Mouse (Mus musculus) lung, postnatal 36 days (tissue): ENCODE measurements around the gene Trp53inp2.

Experiments
- DNase-seq: peaks from one replicate; pipeline ENCODE4 v3.0.0; 2022; ENCODE audit warnings: mixed read lengths

The Trp53inp2 gene

GRCm38 (mm10) chr2:155380261-155381059 lies at the start of gene Trp53inp2:
TSS of gene Trp53inp2 (plus strand) at chr2:155381059.
- no peak for DNase-seq

GRCm38 (mm10) chr2:155331351-155331750 lies 49.5 kb upstream of the Trp53inp2 start:
- DNase-seq: peak; percentile 64

GRCm38 (mm10) chr2:155333421-155333820 lies 47.4 kb upstream of the Trp53inp2 start:
- DNase-seq: no peak

- DNase-seq: no peak
These were observed 45.6 kb upstream of the Trp53inp2 start for GRCm38 (mm10) chr2:155335231-155335630.

GRCm38 (mm10) chr2:155336254-155336653 lies 44.6 kb upstream of the Trp53inp2 start:
- no peak for DNase-seq

GRCm38 (mm10) chr2:155340166-155340565 lies 40.7 kb upstream of the Trp53inp2 start:
- DNase-seq: no peak

- no peak for DNase-seq
These were observed 34.2 kb upstream of the Trp53inp2 start for GRCm38 (mm10) chr2:155346670-155347069.

- DNase-seq: no peak
These were observed 26.5 kb upstream of the Trp53inp2 start for GRCm38 (mm10) chr2:155354402-155354801.

- peak; percentile 97 for DNase-seq
These were observed 23.8 kb upstream of the Trp53inp2 start, which contains the start of gene Pigu for GRCm38 (mm10) chr2:155356971-155357591. TSS of gene Pigu (minus strand) at chr2:155357430.

GRCm38 (mm10) chr2:155357686-155358399 lies 23.0 kb upstream of the Trp53inp2 start:
- DNase-seq: no peak

GRCm38 (mm10) chr2:155367635-155368284 lies 13.1 kb upstream of the Trp53inp2 start:
- peak; percentile 55 for DNase-seq

- DNase-seq: peak; percentile 86
These were observed 11.5 kb upstream of the Trp53inp2 start for GRCm38 (mm10) chr2:155369333-155369883.

- DNase-seq: no peak
These were observed 8.4 kb upstream of the Trp53inp2 start for GRCm38 (mm10) chr2:155372451-155372850.

- peak; percentile 13 for DNase-seq
These were observed 7.6 kb upstream of the Trp53inp2 start for GRCm38 (mm10) chr2:155373302-155373701.

- no peak for DNase-seq
These were observed 7.0 kb upstream of the Trp53inp2 start for GRCm38 (mm10) chr2:155373886-155374285.

- DNase-seq: no peak
These were observed 6.3 kb upstream of the Trp53inp2 start for GRCm38 (mm10) chr2:155374521-155374920.

- peak; percentile 50 for DNase-seq
These were observed 4.7 kb upstream of the Trp53inp2 start for GRCm38 (mm10) chr2:155376191-155376590.

- DNase-seq: peak; percentile 38
These were observed 190 bp downstream of the Trp53inp2 start for GRCm38 (mm10) chr2:155381060-155381437.

- peak; percentile 99 for DNase-seq
These were observed 928 bp downstream of the Trp53inp2 start for GRCm38 (mm10) chr2:155381643-155382331.

GRCm38 (mm10) chr2:155382332-155382700 lies 1.5 kb downstream of the Trp53inp2 start:
- no peak for DNase-seq

- DNase-seq: peak; percentile 75
These were observed 2.1 kb downstream of the Trp53inp2 start for GRCm38 (mm10) chr2:155382791-155383438.
